Mouse (Mus musculus) cerebellum, postnatal 14 days (tissue): ENCODE measurements at regions not wholly inside any gene's neighbourhood (a gene's known extent, or its start where the extent isn't known, plus 50 kb on each side); places are given as distances from the start of the nearest gene placed in this dataset.

Experiments
- DNase-seq, 2 experiments: peaks; one replicate each; pipeline ENCODE4 v3.0.0; 2021; ENCODE audit warnings: mixed read lengths in 2 of 2

GRCm38 (mm10) chr1:194878440-194878839 lies 60.2 kb upstream of the Cd34 start:
- DNase-seq: peak; percentile 26 to 52

DNA sequence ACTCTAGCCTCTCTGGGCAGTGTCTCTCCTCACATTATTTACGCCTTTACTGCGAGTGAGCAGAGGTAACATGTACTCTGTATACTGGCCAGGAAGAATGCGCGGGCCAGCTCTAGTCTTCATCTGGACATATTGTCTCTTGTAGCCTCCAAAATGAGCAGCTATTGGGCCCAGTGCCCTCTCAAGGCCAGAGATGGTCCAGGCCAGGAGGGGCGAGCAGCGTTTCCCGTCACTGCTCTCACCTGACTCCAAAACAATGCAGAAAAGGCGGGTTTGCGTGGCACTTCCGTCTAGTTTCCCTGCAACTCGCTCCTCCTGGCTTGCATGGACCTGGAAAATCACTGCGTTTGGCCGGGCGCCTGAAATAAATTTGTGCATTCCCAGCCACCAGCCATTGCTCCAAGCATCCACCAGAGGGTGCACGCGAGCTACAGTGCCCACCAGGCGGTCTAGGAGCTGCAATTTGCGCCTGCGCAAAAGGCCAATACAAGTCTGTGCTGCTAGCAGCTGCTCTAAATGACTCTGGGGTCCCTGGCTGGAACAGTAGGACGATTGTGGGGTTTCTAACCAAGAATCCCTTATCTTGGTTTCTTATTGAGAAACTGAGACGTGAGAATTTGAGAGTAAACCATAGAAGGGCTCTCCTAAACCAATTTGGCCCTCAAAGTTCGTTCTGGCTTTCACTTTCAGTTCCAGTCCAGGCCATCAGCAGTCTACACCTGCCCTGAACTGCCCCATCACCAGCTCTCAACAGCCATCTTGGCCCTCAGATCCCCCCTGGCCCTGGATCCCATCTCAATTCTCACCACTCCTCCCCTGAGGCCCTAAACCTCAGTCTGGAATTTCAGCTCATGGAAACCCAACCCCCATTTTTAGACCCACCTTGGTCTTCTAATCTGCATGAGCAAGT lies 59.0 kb upstream of the Cd34 start:
- peak; percentile 97 to 98 for DNase-seq

DNA sequence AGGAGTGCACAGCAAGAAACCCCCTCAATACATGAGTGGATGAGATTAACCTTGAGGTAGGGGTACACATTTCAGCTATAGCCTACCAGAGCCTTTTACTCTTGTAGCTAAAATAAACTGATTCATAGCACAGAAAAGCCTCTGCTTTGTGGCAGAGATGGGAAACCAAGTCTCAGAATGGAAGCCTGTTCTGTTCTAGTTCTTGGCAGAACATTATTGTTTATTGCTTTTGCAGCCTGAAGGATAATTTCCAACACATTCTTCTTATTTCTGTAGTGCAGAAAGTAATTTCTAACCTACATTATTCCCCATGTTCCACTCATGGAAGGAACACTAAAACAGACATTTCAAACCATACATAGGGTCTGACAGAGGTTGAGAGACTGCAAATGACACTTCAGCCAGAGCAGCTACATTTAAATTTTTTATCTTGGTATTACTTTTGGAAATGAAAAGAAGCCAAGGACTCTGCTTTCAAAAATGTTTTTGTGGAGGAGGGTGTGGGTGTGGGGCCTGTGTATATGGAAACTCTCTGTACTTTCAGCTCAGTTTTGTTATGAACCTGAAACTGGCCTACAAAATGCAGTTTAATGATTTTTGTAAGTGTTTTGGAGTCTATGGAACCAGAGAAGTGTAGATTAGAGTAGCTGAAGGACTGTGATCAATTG lies 56.9 kb upstream of the Cd34 start:
- no peak for DNase-seq

DNA sequence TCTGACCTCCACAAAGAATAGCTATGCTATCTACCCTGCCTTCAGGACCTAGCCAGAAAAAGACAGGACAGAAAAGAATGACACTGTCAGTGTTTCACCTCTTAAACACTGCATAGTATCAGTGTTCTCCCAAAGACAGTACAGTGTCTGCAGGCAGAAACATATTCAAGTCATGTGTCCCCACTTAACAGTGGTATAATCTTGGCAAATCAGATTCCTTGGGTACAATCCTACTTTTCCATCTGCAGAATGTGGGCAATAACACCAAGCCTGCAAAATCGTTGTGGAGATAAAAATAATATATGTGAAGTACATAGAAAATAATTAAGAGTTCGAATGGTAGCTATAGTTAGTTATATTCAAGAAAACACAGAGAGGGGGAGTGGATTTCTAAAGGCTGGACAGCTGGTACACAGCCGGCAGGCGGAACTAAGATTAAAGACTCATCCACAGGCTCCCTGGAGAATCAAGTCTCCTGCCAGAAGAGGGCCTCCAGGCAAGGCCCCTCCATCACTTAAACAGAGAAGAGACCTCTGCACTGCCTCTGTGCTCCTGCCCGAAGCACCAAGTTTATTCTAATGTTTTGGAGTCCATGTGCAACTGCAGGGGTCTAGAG lies 53.4 kb upstream of the Cd34 start:
- DNase-seq: peak; percentile 43 to 55

GRCm38 (mm10) chr1:194885687-194886077 lies 52.9 kb upstream of the Cd34 start:
- peak; percentile 88 to 90 for DNase-seq
